Mouse (Mus musculus): ENCODE measurements around the gene Rab4a. TPM values are rescaled to one million over a fixed set of nuclear protein-coding genes. Genes with fewer than 3 reads are reported as not detected.

Rab4a gene
- polyA plus RNA-seq, 1 experiment from 2014 or later = 68.2 TPM

GRCm38 (mm10) chr8:123793900-123794299, 11.9 kb upstream of the Rab4a start:
- Histone ChIP-seq H3K9me3 (replicated peaks; ENCODE audit: control insufficient read depth, low read length) (no peaks in the 10 kb centered on the region), H3K27me3 (replicated peaks; ENCODE audit: control insufficient read depth, insufficient read depth, low read length) (no peaks in the 10 kb centered on the region), H3K27ac (ENCODE audit: low read depth, low read length) (no peak overlapping the region), H3K4me3 (ENCODE audit: low read depth, low read length) (no peak overlapping the region), H3K4me2 (ENCODE audit: low read length) (no peak overlapping the region), H3K4me1 (ENCODE audit: control insufficient read depth, insufficient read depth, low read length) (peaks cover 2% of the 10 kb centered on the region; the same call in 1 of the 2 replicates), H3K36me3 (ENCODE audit: control insufficient read depth, insufficient read depth, low read length) (no peaks in the 10 kb centered on the region), H3K9ac (ENCODE audit: low read length) (no peak overlapping the region)
- ATAC-seq (no peak), DNase-seq (ENCODE audit: low spot score) (no peak)
- 78% methylated on average over 10 of the region's 10 CpGs for WGBS

GRCm38 (mm10) chr8:123794766-123795165, 11.0 kb upstream of the Rab4a start:
- no peak for ATAC-seq
- Histone ChIP-seq H3K4me3 (ENCODE audit: low read depth, low read length) (no peak overlapping the region), H3K36me3 (ENCODE audit: control insufficient read depth, insufficient read depth, low read length) (no peaks in the 10 kb centered on the region), H3K9ac (ENCODE audit: low read length) (no peak overlapping the region), H3K27ac (ENCODE audit: low read depth, low read length) (no peak overlapping the region), H3K4me1 (ENCODE audit: control insufficient read depth, insufficient read depth, low read length) (peaks cover 2% of the 10 kb centered on the region; the same call in 1 of the 2 replicates), H3K9me3 (replicated peaks; ENCODE audit: control insufficient read depth, low read length) (no peaks in the 10 kb centered on the region), H3K4me2 (ENCODE audit: low read length) (no peak overlapping the region), H3K27me3 (replicated peaks; ENCODE audit: control insufficient read depth, insufficient read depth, low read length) (no peaks in the 10 kb centered on the region)
- WGBS = 81% methylated on average over 4 of the region's 4 CpGs
- no peak for DNase-seq (ENCODE audit: low spot score)

GRCm38 (mm10) chr8:123796758-123797157, 9.0 kb upstream of the Rab4a start:
- H3K9ac ChIP-seq (ENCODE audit: low read length) = no peak overlapping the region
- ATAC-seq = no peak
- H3K9me3 ChIP-seq (replicated peaks; ENCODE audit: control insufficient read depth, low read length) = no peaks in the 10 kb centered on the region
- no peak overlapping the region for H3K27ac ChIP-seq (ENCODE audit: low read depth, low read length)
- no peak overlapping the region for H3K4me2 ChIP-seq (ENCODE audit: low read length)
- H3K4me1 ChIP-seq (ENCODE audit: control insufficient read depth, insufficient read depth, low read length) = peaks cover 2% of the 10 kb centered on the region; the same call in 1 of the 2 replicates
- no peak overlapping the region for H3K4me3 ChIP-seq (ENCODE audit: low read depth, low read length)
- 66% methylated on average over 4 of the region's 4 CpGs for WGBS
- no peak for DNase-seq (ENCODE audit: low spot score)
- H3K36me3 ChIP-seq (ENCODE audit: control insufficient read depth, insufficient read depth, low read length) = no peaks in the 10 kb centered on the region
- no peaks in the 10 kb centered on the region for H3K27me3 ChIP-seq (replicated peaks; ENCODE audit: control insufficient read depth, insufficient read depth, low read length)

GRCm38 (mm10) chr8:123797928-123798327, 7.9 kb upstream of the Rab4a start:
- ATAC-seq = no peak

GRCm38 (mm10) chr8:123799434-123799833, 6.4 kb upstream of the Rab4a start:
- Histone ChIP-seq H3K9me3 (replicated peaks; ENCODE audit: control insufficient read depth, low read length) (no peaks in the 10 kb centered on the region), H3K27me3 (replicated peaks; ENCODE audit: control insufficient read depth, insufficient read depth, low read length) (no peaks in the 10 kb centered on the region), H3K27ac (ENCODE audit: low read depth, low read length) (no peak overlapping the region), H3K4me3 (ENCODE audit: low read depth, low read length) (no peak overlapping the region), H3K4me2 (ENCODE audit: low read length) (no peak overlapping the region), H3K36me3 (ENCODE audit: control insufficient read depth, insufficient read depth, low read length) (no peaks in the 10 kb centered on the region), H3K4me1 (ENCODE audit: control insufficient read depth, insufficient read depth, low read length) (no peaks in the 10 kb centered on the region), H3K9ac (ENCODE audit: low read length) (no peak overlapping the region)
- ATAC-seq = no peak
- no peak for DNase-seq (ENCODE audit: low spot score)
- WGBS = 92% methylated on average over 6 of the region's 6 CpGs

More at GRCm38 (mm10) chr8:123797928-123798327, 7.9 kb upstream of the Rab4a start:
- H3K4me3 ChIP-seq (ENCODE audit: low read depth, low read length) = no peak overlapping the region
- no peaks in the 10 kb centered on the region for H3K4me1 ChIP-seq (ENCODE audit: control insufficient read depth, insufficient read depth, low read length)
- no peaks in the 10 kb centered on the region for H3K9me3 ChIP-seq (replicated peaks; ENCODE audit: control insufficient read depth, low read length)
- H3K27me3 ChIP-seq (replicated peaks; ENCODE audit: control insufficient read depth, insufficient read depth, low read length) = no peaks in the 10 kb centered on the region
- no peak overlapping the region for H3K9ac ChIP-seq (ENCODE audit: low read length)
- WGBS = 93% methylated on average over 15 of the region's 15 CpGs
- no peak for DNase-seq (ENCODE audit: low spot score)
- no peak overlapping the region for H3K4me2 ChIP-seq (ENCODE audit: low read length)
- H3K36me3 ChIP-seq (ENCODE audit: control insufficient read depth, insufficient read depth, low read length) = no peaks in the 10 kb centered on the region
- no peak overlapping the region for H3K27ac ChIP-seq (ENCODE audit: low read depth, low read length)

- H3K9ac ChIP-seq (ENCODE audit: low read length) = no peak overlapping the region
These were observed 5.9 kb upstream of the Rab4a start for GRCm38 (mm10) chr8:123799885-123800284.

GRCm38 (mm10) chr8:123800867-123801266, 4.9 kb upstream of the Rab4a start:
- Histone ChIP-seq H3K4me3 (ENCODE audit: low read depth, low read length) (no peak overlapping the region), H3K4me1 (ENCODE audit: control insufficient read depth, insufficient read depth, low read length) (no peaks in the 10 kb centered on the region), H3K9me3 (replicated peaks; ENCODE audit: control insufficient read depth, low read length) (no peaks in the 10 kb centered on the region), H3K36me3 (ENCODE audit: control insufficient read depth, insufficient read depth, low read length) (no peaks in the 10 kb centered on the region), H3K9ac (ENCODE audit: low read length) (no peak overlapping the region), H3K4me2 (ENCODE audit: low read length) (no peak overlapping the region), H3K27me3 (replicated peaks; ENCODE audit: control insufficient read depth, insufficient read depth, low read length) (no peaks in the 10 kb centered on the region), H3K27ac (ENCODE audit: low read depth, low read length) (no peak overlapping the region)
- WGBS = 94% methylated on average over 6 of the region's 7 CpGs
- ATAC-seq = no peak
- DNase-seq (ENCODE audit: low spot score) = no peak

More at GRCm38 (mm10) chr8:123799885-123800284, 5.9 kb upstream of the Rab4a start:
- no peak for DNase-seq (ENCODE audit: low spot score)
- no peaks in the 10 kb centered on the region for H3K4me1 ChIP-seq (ENCODE audit: control insufficient read depth, insufficient read depth, low read length)
- no peaks in the 10 kb centered on the region for H3K36me3 ChIP-seq (ENCODE audit: control insufficient read depth, insufficient read depth, low read length)
- no peak overlapping the region for H3K4me2 ChIP-seq (ENCODE audit: low read length)
- H3K27ac ChIP-seq (ENCODE audit: low read depth, low read length) = no peak overlapping the region
- no peak overlapping the region for H3K4me3 ChIP-seq (ENCODE audit: low read depth, low read length)
- ATAC-seq = no peak
- H3K9me3 ChIP-seq (replicated peaks; ENCODE audit: control insufficient read depth, low read length) = no peaks in the 10 kb centered on the region
- 70% methylated on average over 3 of the region's 3 CpGs for WGBS
- H3K27me3 ChIP-seq (replicated peaks; ENCODE audit: control insufficient read depth, insufficient read depth, low read length) = no peaks in the 10 kb centered on the region

GRCm38 (mm10) chr8:123801538-123801937, 4.2 kb upstream of the Rab4a start:
- ATAC-seq (no peak), DNase-seq (ENCODE audit: low spot score) (no peak)
- peaks cover 2% of the 10 kb centered on the region; the same call in 1 of the 2 replicates for H3K4me1 ChIP-seq (ENCODE audit: control insufficient read depth, insufficient read depth, low read length)
- no peaks in the 10 kb centered on the region for H3K36me3 ChIP-seq (ENCODE audit: control insufficient read depth, insufficient read depth, low read length)
- no peaks in the 10 kb centered on the region for H3K27me3 ChIP-seq (replicated peaks; ENCODE audit: control insufficient read depth, insufficient read depth, low read length)
- H3K4me3 ChIP-seq (ENCODE audit: low read depth, low read length) = no peak overlapping the region
- H3K9ac ChIP-seq (ENCODE audit: low read length) = no peak overlapping the region
- no peak overlapping the region for H3K27ac ChIP-seq (ENCODE audit: low read depth, low read length)
- H3K4me2 ChIP-seq (ENCODE audit: low read length) = no peak overlapping the region
- 84% methylated on average over 2 of the region's 2 CpGs for WGBS
- no peaks in the 10 kb centered on the region for H3K9me3 ChIP-seq (replicated peaks; ENCODE audit: control insufficient read depth, low read length)

GRCm38 (mm10) chr8:123803639-123804038, 2.1 kb upstream of the Rab4a start:
- Histone ChIP-seq H3K4me3 (ENCODE audit: low read depth, low read length) (no peak overlapping the region), H3K27ac (ENCODE audit: low read depth, low read length) (no peak overlapping the region), H3K4me1 (ENCODE audit: control insufficient read depth, insufficient read depth, low read length) (peaks cover 12% of the 10 kb centered on the region), H3K27me3 (replicated peaks; ENCODE audit: control insufficient read depth, insufficient read depth, low read length) (no peaks in the 10 kb centered on the region), H3K36me3 (ENCODE audit: control insufficient read depth, insufficient read depth, low read length) (no peaks in the 10 kb centered on the region), H3K9me3 (replicated peaks; ENCODE audit: control insufficient read depth, low read length) (no peaks in the 10 kb centered on the region), H3K9ac (ENCODE audit: low read length) (no peak overlapping the region), H3K4me2 (ENCODE audit: low read length) (no peak overlapping the region)
- 81% methylated on average over 1 of the region's 1 CpGs for WGBS
- ATAC-seq = no peak
- no peak for DNase-seq (ENCODE audit: low spot score)

Data from forebrain, embryonic 14.5 days (tissue).